Mouse (Mus musculus): Measurements from ENCODE around the gene Gsg1l. TPM values are rescaled to one million over a fixed set of nuclear protein-coding genes. Genes with fewer than 3 reads are reported as not detected.

The Gsg1l gene
- polyA plus RNA-seq, 1 experiment from 2014 or later: 1.4 TPM

DNA sequence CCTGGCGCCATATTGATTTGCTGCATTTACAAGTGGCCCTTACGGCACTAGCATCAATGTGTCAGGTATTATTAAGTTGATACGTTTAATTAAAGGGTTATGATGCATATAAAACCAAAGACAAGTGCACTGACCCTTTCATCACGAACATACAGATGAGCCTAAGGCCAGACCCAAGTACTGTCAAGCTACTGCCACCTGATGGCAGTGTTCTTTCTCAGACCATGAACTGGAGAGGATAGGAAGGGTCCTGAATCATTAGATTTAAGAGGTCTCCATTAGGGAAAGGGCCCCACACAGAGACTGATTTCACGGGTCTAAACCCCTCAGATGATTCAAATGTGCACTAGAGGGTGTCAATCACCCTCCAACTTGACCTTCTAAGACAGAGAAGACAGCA is 55.6 kb downstream of the Gsg1l start:
- WGBS: 58% methylated on average over 5 of the region's 5 CpGs
- H3K9me3 ChIP-seq: no peaks in the 10 kb centered on the region
- no peak for ATAC-seq (ENCODE audit: insufficient number of reproducible peaks, insufficient read depth, low FRiP score, low TSS enrichment)

DNA sequence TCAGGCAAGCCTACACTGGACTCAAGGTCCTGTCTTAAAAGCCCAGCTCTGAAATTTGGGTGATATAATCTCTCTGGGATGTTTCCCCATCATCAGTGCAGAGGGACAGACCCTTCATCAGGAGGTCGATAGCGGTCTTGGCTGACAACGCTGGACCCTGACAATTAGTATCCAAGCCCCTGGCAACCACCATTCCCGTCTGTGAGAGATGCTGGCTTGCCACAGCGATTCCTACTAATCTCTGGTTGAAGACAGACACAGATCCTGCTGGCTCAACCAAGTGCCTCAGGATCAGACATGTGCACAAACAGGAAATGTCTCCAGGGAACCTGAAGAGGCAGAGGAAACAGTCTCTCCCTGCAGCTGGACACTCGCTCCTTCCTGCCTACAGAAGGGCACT is 62.2 kb downstream of the Gsg1l start:
- no peak overlapping the region; the same call in 1 of the 2 replicates for H3K27ac ChIP-seq
- H3K4me1 ChIP-seq: peaks cover 13% of the 10 kb centered on the region; the same call in 1 of the 2 replicates
- no peak overlapping the region for H3K9ac ChIP-seq
- no peaks in the 10 kb centered on the region for H3K36me3 ChIP-seq
- H3K4me3 ChIP-seq: no peak overlapping the region
- H3K4me2 ChIP-seq (replicated peaks): no peak overlapping the region
- H3K9me3 ChIP-seq: no peaks in the 10 kb centered on the region
- 49% methylated on average over 6 of the region's 6 CpGs for WGBS
- H3K27me3 ChIP-seq: no peaks in the 10 kb centered on the region
- ATAC-seq (ENCODE audit: insufficient number of reproducible peaks, insufficient read depth, low FRiP score, low TSS enrichment): no peak

More for the DNA sequence above, 55.6 kb downstream of the Gsg1l start:
- Histone ChIP-seq H3K9ac (no peak overlapping the region), H3K4me3 (no peak overlapping the region), H3K4me1 (no peaks in the 10 kb centered on the region), H3K4me2 (replicated peaks) (no peak overlapping the region), H3K27ac (no peak overlapping the region), H3K36me3 (no peaks in the 10 kb centered on the region), H3K27me3 (no peaks in the 10 kb centered on the region)

DNA sequence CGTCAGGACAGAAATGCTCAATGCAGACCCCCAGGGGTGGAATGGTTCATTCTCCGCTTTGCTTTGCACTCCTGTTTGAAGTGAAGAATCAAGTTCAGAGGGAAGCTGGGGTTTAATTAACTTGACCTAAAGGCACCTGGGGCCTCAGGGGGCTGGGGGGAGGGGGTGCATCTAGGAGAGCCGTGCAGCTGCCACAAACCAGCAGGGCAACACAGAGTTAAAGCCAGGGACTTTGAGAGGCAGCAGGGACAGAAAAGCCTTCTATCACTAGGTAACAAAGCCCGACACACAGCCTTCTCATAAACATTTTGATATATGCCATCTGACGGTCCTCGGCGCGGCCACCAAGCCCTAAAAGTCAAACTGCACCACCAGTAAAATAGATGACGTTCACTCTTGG is 62.9 kb downstream of the Gsg1l start:
- ATAC-seq (ENCODE audit: insufficient number of reproducible peaks, insufficient read depth, low FRiP score, low TSS enrichment): no peak
- Histone ChIP-seq H3K9ac (no peak overlapping the region), H3K9me3 (no peaks in the 10 kb centered on the region), H3K4me1 (peaks cover 13% of the 10 kb centered on the region; the same call in 1 of the 2 replicates), H3K4me2 (replicated peaks) (no peak overlapping the region), H3K27ac (no peak overlapping the region), H3K36me3 (no peaks in the 10 kb centered on the region), H3K4me3 (no peak overlapping the region), H3K27me3 (no peaks in the 10 kb centered on the region)
- WGBS: 43% methylated on average over 9 of the region's 9 CpGs

DNA sequence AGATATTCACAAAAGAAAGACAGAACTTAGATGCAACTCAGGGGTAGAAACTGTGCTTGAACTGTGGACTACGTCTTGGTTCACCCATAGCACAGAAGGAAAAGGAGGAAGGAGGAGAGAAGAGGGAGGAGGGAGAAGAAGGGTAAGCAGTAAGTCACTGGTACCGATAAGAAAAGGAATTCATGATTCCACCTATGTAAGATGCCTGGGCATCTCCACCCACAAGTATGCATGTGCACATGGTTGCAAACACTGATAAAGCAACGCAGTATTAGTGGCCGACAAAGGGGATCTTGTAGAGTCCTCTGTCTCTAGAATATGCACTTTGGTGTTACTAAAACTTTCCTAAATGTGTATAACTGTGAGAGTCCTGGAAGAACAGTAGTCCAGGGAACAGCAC is 64.8 kb downstream of the Gsg1l start:
- Histone ChIP-seq H3K4me1 (peaks cover 18% of the 10 kb centered on the region), H3K4me2 (replicated peaks) (no peak overlapping the region), H3K36me3 (no peaks in the 10 kb centered on the region), H3K4me3 (no peak overlapping the region), H3K9ac (no peak overlapping the region), H3K9me3 (no peaks in the 10 kb centered on the region), H3K27ac (no peak overlapping the region), H3K27me3 (no peaks in the 10 kb centered on the region)
- no peak for ATAC-seq (ENCODE audit: insufficient number of reproducible peaks, insufficient read depth, low FRiP score, low TSS enrichment)
- 97% methylated on average over 4 of the region's 4 CpGs for WGBS

DNA sequence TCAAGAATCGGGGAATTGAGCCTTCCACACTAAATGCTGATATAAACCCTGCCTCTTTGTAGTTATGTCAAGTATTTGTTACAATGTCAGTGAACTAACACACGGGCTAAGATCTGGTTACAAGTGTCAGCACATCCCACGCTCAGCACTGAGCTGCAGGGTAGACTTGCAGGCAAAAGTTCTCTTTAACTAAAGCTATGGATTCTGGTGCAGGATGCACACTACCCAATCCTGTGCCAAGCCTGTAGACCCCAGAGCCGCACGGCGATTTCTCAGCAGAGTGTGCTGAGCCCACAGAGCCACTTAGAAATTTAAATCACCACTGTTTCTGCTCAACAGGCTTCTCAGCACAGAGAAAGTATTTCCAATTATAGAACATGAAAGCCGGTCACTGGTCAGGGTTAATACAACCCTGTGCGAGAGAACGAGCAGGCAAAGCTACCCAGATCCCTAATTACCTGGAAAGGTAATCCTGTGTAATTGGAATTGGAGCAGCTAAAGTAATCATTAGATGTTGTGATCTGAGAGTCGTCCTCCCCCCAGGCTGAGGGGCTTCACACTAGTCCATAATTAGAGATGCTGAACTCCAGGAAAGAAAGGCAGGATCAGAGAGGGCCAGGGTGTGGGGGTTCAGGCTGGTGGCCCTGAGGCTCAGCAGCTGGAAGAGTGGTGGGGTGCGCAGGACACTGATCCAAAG is 69.7 kb downstream of the Gsg1l start:
- no peak overlapping the region for H3K4me3 ChIP-seq
- H3K27ac ChIP-seq: no peak overlapping the region
- H3K9ac ChIP-seq: no peak overlapping the region
- no peaks in the 10 kb centered on the region for H3K9me3 ChIP-seq
- no peaks in the 10 kb centered on the region for H3K36me3 ChIP-seq
- H3K27me3 ChIP-seq: no peaks in the 10 kb centered on the region
- no peak overlapping the region for H3K4me2 ChIP-seq (replicated peaks)
- ATAC-seq (ENCODE audit: insufficient number of reproducible peaks, insufficient read depth, low FRiP score, low TSS enrichment): no peak
- H3K4me1 ChIP-seq: peaks cover 12% of the 10 kb centered on the region
- WGBS: 41% methylated on average over 11 of the region's 11 CpGs

DNA sequence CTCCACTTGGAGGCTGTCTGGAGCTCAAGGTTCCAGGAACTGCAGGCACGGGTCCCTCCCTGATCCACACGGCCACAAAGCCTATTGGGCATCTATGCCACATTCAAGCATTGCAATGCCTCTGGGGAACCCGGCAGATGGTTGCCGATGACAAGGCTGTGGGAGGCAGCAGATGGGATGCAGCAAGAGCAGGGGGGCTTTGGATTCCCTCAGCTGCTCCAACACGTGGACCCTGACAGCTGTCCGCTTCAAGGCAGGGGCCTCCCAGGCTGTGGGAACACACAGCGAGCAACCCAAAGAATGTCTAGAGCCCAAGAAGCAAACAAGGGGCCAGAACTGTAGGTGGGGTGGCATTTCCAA is 73.4 kb downstream of the Gsg1l start:
- H3K4me2 ChIP-seq (replicated peaks): no peak overlapping the region
- no peak overlapping the region for H3K9ac ChIP-seq
- H3K4me3 ChIP-seq: no peak overlapping the region
- no peaks in the 10 kb centered on the region for H3K27me3 ChIP-seq
- ATAC-seq (ENCODE audit: insufficient number of reproducible peaks, insufficient read depth, low FRiP score, low TSS enrichment): peak; percentile 7; the same call in 1 of the 2 replicates
- H3K4me1 ChIP-seq: peaks cover 12% of the 10 kb centered on the region
- 71% methylated on average over 7 of the region's 7 CpGs for WGBS
- no peaks in the 10 kb centered on the region for H3K36me3 ChIP-seq
- no peaks in the 10 kb centered on the region for H3K9me3 ChIP-seq
- no peak overlapping the region for H3K27ac ChIP-seq

DNA sequence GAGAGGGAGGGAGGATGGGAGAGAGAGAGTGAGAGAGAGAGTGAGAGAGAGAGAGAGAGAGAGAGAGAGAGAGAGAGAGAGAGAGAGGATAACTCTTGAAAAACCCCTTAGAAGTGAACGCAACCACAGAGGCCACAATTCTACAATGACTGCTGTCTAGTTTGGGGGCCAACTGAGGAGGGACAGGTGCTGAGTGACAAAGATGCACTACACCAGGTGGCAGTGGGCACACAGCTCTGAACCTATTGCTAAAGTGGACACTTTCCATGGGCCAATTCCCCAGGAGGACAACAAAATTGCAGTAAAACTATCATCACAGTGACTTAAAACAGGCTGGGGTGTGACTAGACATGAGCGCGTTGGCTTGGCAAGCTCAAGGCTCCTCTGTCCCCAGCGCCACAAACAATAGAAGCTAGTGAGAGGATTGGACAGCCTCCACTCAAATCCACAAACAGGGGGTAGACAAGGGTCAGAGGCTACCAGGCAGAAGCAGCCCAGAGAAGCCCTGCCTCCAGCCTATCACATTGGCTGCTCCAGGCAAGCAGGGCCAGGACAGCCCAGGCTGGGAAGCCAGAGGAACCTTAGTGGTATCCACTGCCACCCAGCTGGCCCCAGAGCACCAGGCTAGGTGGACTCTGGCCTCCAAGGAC is 73.9 kb downstream of the Gsg1l start:
- no peaks in the 10 kb centered on the region for H3K36me3 ChIP-seq
- 75% methylated on average over 4 of the region's 4 CpGs for WGBS
- H3K4me3 ChIP-seq: no peak overlapping the region
- H3K9me3 ChIP-seq: no peaks in the 10 kb centered on the region
- H3K27me3 ChIP-seq: no peaks in the 10 kb centered on the region
- peak; percentile 10; the same call in 1 of the 2 replicates for ATAC-seq (ENCODE audit: insufficient number of reproducible peaks, insufficient read depth, low FRiP score, low TSS enrichment)
- no peak overlapping the region for H3K9ac ChIP-seq
- H3K4me2 ChIP-seq (replicated peaks): no peak overlapping the region
- no peak overlapping the region for H3K27ac ChIP-seq
- peaks cover 12% of the 10 kb centered on the region for H3K4me1 ChIP-seq

DNA sequence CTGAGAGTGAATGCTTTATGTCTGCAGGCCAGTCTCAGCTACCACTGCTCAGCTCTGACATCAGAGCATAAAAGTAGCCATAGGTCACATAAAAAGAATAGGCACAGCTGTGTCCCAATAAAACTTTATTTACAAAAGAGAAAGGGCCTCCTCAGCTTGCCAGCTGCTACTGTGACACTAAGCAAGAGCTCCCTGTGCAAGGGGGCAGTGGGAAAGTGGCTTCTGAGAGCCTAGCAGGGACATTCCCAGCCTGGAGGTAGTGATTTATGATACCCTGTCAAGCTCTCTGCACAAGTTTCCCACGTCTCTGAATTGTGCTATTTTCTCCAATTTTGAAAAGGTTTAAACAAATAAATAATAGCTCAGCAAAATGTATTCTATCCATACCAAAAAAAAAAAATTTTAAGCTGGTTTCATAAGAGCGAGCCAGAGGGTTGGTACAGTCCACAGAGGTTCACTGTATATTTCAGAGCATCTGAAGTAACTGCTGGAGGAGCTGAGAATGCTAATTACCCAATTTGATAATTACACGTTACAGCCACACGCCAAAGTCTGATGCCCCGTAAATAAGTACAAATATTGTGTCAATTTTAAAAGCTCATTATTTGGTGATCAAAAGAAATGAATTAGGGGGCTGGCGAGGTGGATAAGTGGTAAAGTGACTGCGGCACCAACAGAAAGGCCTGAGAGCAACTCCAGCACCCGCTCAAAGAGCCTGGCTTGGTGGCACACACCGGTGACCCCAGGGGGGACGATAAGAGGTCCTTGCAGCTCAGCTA is 74.9 kb downstream of the Gsg1l start:
- no peaks in the 10 kb centered on the region for H3K27me3 ChIP-seq
- no peaks in the 10 kb centered on the region for H3K9me3 ChIP-seq
- 58% methylated on average over 10 of the region's 10 CpGs for WGBS
- peaks cover 12% of the 10 kb centered on the region for H3K4me1 ChIP-seq
- no peak for ATAC-seq (ENCODE audit: insufficient number of reproducible peaks, insufficient read depth, low FRiP score, low TSS enrichment)
- H3K4me3 ChIP-seq: no peak overlapping the region
- H3K9ac ChIP-seq: no peak overlapping the region
- no peak overlapping the region for H3K27ac ChIP-seq
- H3K4me2 ChIP-seq (replicated peaks): no peak overlapping the region
- no peaks in the 10 kb centered on the region for H3K36me3 ChIP-seq

DNA sequence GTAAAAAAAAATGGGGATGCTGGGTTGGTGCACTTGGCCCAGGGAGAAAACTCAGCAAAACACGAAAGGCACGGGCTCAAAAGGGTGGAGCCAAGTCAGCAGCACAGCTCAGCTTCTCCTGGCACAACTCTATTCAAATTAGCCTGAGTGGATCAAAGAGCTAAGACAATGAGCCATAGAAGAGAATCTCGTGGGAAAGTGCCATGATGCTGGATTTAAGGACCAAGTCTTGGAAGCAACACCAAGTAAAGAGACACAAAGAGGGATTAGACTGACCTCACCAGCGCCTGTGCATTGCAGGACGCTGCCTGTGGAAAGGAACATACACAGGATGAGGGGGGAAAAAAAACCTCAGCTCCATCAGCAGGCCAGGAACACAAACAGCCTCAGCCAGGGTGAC is 76.9 kb downstream of the Gsg1l start:
- Histone ChIP-seq H3K9ac (no peak overlapping the region), H3K4me2 (replicated peaks) (no peak overlapping the region), H3K4me1 (peaks cover 11% of the 10 kb centered on the region), H3K36me3 (no peaks in the 10 kb centered on the region), H3K27me3 (no peaks in the 10 kb centered on the region), H3K4me3 (no peak overlapping the region), H3K9me3 (no peaks in the 10 kb centered on the region), H3K27ac (no peak overlapping the region)
- no peak for ATAC-seq (ENCODE audit: insufficient number of reproducible peaks, insufficient read depth, low FRiP score, low TSS enrichment)
- WGBS: 55% methylated on average over 5 of the region's 5 CpGs

DNA sequence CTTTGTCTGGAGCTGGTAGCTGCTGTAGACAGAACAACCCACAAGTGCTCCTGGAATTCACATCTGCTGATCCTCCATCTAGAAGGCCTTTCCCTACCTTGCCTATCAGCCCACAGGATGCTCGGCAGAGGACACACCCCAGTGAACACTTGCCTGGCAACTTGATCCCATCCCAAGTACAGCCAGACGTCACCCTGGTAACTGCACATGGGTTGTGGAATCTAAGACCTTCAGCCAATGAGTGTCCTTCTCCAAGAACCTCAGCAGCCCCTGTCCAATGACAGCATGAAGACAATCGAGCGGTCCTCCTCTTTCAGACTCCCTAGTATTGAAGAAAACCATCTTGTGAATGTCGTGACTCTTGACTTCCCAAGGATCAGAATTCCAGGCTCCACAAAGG is 80.5 kb downstream of the Gsg1l start:
- Histone ChIP-seq H3K4me1 (peaks cover 11% of the 10 kb centered on the region), H3K36me3 (no peaks in the 10 kb centered on the region), H3K27ac (no peak overlapping the region), H3K4me3 (no peak overlapping the region), H3K27me3 (no peaks in the 10 kb centered on the region), H3K9me3 (no peaks in the 10 kb centered on the region), H3K9ac (no peak overlapping the region), H3K4me2 (replicated peaks) (no peak overlapping the region)
- 55% methylated on average over 5 of the region's 5 CpGs for WGBS
- ATAC-seq (ENCODE audit: insufficient number of reproducible peaks, insufficient read depth, low FRiP score, low TSS enrichment): no peak

DNA sequence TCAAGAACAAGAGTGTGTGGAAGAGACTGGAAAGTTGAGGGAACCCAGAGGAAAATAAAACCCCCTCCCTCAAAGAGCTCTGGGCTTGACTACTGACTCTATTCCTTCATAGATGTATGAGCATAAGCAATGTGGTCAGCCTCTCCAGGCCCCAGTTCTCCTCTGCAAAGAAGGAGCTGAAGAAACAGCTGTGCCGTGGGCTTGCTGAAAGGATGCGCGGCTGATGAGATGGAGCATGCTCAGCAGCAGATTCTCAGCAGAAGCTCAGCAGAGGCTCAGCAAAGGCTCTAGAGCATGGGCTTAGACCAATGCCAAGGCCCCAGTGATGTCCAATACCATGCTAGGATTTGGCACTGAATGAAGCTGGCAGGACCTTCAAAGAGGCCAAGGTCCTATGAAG is 82.3 kb downstream of the Gsg1l start:
- H3K36me3 ChIP-seq: no peaks in the 10 kb centered on the region
- 86% methylated on average over 3 of the region's 3 CpGs for WGBS
- no peaks in the 10 kb centered on the region for H3K9me3 ChIP-seq
- no peak overlapping the region for H3K9ac ChIP-seq
- H3K4me3 ChIP-seq: no peak overlapping the region
- peaks cover 11% of the 10 kb centered on the region for H3K4me1 ChIP-seq
- no peak for ATAC-seq (ENCODE audit: insufficient number of reproducible peaks, insufficient read depth, low FRiP score, low TSS enrichment)
- no peak overlapping the region for H3K27ac ChIP-seq
- H3K4me2 ChIP-seq (replicated peaks): no peak overlapping the region
- no peaks in the 10 kb centered on the region for H3K27me3 ChIP-seq

DNA sequence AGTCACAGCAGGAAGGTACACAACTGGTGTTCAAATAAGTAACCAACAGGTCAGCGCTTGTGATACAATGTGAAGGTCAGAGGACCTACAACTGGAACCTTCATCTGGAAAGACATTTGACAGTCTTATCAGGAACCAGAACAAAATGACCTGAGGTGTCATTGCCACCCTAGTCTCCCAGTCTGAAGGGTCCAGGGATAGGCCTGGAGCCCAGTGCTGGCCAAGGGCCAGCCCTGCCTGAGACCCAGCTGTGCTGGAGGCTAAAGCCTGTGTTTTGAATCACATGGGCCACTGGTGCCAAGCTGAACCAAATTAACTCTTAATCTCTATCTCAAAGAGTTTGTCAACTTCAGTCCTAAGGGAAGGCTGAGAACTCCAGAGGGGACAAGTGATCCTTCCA is 86.1 kb downstream of the Gsg1l start:
- Histone ChIP-seq H3K4me1 (no peaks in the 10 kb centered on the region), H3K9ac (no peak overlapping the region), H3K4me3 (no peak overlapping the region), H3K4me2 (replicated peaks) (no peak overlapping the region), H3K27ac (no peak overlapping the region), H3K9me3 (no peaks in the 10 kb centered on the region), H3K36me3 (no peaks in the 10 kb centered on the region), H3K27me3 (no peaks in the 10 kb centered on the region)
- no peak for ATAC-seq (ENCODE audit: insufficient number of reproducible peaks, insufficient read depth, low FRiP score, low TSS enrichment)
- WGBS: 90% methylated on average over 1 of the region's 1 CpGs

All from embryonic facial prominence, embryonic 12.5 days (tissue).